Mouse (Mus musculus) kidney, postnatal 10 days (tissue): ENCODE data around the gene Hoxd9.

Source experiments
- DNase-seq: peaks from one replicate; pipeline ENCODE4 v3.0.0; 2021; ENCODE audit warnings: mixed read lengths

Hoxd9 gene

DNA sequence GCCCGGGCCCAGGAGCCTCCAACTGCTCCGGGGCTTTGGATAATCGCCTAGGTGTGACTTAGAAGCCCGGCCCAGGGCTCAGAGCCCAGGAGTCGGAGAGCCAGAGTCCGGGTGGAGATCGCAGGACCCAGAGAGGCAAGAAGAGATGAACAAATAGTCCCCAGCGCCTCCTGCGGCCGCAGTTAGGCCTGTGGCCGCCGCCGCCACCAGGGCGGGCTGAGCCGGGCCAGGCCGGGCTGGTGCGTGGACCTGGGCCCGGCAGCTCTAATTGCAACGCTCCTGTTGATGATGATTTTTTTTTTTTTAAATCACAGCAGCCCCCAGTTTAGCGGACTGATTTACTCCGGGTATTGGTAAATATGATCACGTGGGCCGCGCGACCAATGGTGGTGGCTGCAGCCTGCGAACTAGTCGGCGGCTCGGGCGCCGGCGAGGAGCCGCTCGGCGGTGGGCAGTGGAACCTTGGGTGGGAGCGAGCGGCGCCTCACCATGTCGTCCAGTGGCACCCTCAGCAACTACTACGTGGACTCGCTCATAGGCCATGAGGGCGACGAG, at the start of gene Hoxd9:
Gene Hoxd9 (plus strand): TSS at position 161 of the 555 bp plus-strand sequence.
- DNase-seq, result peak; percentile 88

DNA sequence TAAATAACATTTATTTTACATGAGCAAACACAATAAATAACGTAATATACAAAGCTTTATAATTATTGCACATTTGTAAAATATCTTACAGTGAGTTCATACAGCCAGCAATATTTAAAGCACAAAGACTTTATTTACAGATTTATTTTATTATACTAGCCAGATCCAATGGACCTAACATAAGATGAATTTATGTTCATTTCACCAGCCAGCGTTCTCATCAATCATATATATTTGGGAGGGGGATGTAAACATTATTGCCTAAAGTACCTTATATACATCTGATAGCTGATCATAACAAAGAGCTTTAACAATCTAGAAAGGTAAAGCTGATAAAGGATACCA, 44.6 kb upstream of the Hoxd9 start:
- no peak for DNase-seq

DNA sequence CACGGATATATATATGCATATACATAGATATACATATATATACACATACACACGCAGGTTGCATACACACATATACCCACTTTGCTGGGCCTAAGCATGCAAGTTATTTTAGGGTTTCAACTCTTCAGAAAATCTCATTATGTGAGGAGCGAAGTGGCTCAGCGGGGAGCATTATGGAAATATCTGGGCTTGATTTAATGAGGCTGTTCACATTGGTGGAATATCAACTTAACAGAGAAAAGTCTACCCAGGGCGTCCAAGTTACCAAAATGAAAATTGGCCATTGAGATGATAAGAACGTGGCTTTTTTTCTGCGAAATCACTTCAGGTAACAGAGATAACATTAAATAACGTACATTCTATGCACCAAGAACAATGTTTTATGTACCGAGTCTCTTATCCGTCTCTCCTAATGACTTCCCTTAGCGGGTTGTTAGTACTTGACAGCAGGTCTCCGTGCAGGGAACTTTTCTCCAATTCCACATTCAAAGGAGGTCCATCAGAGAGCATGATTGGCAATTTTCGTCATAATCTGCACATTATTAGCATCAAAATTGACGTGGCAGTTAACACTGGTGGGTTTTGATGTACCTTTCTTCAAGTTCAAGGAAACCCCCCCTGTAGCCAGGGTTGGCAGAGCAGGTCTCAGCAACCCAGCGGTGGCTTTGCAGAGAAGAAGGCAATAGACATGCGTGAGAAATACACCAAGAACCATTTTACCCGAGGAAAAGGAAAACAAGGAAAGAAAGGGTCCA, 43.6 kb upstream of the Hoxd9 start:
- no peak for DNase-seq

DNA sequence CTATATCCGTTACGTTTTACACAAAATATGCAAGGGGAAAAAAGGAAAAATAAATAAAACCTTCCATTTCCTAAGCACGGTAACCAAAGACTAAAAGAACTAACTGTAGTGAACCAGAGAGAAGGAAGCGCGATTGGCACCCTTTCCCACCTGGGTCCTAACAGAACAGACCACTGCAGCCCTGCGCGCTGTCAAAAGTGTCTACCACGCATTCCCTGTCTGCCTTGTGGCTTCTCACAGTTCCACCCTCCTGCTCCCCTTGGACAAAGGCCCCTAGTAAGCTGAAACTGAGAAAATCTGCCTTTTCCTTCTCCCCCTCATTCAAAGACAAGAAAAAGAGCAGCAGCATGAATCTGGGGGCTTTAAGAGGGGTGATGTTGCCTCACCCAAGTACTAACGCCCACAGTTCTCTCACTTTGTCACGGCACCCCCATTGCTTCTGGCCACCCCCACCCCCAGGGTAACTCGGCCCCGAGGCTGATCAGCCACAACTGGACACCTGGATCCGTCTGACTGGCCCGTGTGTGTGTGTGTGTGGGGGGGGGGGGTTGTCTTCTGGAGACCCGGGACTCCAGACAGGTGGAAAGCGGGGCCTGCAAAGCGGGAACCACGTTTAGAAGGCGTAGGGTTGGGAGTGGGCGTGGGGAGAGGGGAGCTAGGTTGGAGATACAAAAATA, 42.6 kb upstream of the Hoxd9 start:
- no peak for DNase-seq

DNA sequence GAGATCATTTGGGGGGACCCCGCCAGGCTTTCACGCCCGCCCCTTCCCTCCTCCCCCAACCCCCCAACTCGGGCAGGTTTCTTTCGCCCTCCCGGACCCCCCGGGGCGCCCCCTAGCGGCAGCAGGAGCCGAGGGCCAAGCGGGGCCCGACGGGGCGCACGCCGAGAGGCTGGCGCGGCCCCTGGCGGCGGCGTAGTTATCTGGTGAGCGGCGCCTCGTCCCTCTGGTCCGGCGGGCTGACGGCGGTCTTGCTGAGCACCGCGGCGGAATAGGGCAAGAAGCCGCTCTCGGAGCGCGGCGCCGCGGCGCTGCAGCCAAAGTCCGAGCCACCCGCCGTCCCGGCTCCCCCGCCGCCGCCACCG, 42.1 kb upstream of the Hoxd9 start:
- peak; percentile 79 for DNase-seq

DNA sequence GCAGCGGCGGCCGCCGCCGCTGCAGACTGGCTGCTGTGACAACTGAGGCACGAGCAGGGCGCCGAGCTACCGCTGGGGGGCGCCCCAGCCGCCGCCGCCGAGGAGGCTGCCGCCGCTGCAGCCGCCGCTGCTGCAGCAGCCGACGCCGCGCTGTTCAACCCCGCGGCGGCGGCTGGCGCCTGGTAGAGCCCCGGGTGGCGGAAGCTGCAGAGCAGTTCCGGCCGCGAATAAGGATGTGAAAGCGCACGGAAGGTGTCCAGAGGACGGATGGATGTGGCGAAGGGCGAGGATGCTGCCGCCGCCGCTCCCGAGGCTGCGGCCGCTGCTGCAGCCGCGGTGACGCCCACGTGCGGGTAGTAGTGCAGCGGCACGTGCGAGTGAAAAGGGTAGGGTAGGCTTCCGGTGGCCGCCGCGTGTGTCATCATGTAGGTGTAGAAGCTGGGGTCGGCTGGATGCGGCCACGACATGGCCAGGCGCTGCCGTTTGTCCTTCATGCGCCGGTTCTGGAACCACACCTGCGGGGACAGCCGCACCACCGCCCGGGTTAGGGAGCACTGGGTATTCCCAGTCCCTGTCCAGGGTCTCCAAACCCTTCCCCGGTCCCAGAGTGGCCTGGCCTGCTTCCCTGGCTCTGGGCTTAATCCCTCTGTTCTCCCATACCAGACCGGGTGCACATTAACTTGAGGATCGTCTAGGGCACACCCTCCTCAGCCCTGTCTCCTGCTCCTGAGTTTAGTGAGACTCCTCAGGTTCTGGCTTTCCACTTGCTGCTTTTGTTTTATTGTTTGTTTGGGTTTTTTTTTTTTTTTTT, 41.5 kb upstream of the Hoxd9 start:
- DNase-seq, result peak; percentile 32

DNA sequence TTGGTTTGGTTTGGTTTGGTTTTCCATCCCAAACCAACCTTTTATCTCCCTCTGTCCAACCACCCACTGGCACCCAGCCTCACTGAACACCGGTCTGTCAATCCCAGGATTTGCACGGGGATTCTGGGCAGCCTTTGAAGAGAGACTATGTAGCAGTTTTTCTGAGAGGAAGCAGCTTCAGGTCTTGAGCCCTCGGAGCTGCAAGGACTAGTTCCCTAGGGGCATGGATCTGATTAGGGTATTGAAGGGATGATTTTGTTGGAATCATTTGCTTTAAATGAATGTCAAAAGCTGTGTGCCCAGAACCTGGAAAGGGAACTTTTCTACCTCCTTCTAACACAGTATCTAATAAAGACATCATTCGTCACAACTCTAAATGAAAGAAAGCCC, 40.9 kb upstream of the Hoxd9 start:
- no peak for DNase-seq

DNA sequence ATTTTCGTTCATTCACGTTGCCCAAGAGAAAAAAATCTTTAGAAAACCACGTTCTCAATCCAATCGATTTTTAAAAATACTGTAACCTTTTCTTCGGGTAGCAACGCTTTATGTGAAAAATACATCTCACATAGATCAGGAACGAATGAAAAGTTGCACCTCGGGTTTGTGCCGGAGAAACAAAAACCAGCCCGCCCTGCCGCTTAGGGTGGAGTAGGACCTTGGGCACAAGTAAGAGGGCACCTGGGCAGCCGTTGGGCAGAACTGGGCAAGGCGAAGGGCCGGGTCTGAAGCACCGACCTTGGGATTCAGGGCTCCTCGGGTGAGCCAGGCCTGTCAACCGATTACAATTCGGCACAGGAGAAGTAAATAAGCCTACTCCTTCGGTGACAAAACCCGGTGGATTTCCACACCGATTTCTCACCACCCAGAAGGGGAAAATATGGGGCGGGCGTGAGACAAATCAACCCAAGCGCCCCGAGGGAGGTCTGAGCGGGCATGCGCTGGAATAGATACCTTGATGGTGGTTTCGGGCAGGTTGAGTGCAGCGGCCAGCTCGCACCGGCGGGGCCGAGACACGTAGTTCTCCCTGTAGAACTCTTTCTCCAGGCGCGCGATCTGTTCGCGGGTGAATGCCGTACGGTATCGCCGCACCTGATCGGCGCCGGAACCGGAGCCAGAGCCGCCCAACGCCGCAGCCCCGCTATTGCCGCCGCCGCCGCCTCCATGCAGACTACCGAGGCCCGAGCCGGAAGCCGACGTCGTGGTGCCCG, 40.1 kb upstream of the Hoxd9 start:
- peak; percentile 34 for DNase-seq

DNA sequence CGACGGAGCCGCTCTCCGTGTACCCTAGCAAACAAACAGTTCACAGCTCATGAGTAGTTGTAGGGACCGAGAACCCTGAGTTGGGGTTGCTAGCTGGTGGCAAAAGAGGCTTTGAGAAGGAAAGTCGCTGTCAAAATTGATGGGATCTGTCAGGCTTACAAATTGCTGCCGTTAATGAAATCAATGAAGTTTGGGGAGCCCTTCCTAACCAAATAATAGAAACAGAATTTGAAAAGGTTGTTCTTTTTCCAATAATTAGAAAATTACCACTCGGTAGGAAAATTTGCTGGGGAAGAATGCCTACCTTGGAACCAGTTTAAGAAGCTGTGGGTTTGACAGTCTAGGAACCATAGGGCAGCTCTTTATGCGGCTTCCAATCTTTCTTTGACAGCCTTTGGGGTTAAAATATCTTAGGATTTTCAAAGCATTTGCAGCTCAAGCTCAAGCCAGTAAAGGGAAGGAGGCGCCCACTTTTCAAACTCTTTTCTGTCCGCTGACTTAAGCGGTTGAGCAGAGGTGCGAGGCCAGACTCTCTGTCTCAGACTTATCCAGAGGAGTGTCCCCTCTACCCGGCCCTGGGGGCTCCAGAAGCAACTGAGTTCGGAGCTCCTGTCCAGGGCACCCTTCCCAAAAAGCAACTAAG, 39.4 kb upstream of the Hoxd9 start:
- no peak for DNase-seq

DNA sequence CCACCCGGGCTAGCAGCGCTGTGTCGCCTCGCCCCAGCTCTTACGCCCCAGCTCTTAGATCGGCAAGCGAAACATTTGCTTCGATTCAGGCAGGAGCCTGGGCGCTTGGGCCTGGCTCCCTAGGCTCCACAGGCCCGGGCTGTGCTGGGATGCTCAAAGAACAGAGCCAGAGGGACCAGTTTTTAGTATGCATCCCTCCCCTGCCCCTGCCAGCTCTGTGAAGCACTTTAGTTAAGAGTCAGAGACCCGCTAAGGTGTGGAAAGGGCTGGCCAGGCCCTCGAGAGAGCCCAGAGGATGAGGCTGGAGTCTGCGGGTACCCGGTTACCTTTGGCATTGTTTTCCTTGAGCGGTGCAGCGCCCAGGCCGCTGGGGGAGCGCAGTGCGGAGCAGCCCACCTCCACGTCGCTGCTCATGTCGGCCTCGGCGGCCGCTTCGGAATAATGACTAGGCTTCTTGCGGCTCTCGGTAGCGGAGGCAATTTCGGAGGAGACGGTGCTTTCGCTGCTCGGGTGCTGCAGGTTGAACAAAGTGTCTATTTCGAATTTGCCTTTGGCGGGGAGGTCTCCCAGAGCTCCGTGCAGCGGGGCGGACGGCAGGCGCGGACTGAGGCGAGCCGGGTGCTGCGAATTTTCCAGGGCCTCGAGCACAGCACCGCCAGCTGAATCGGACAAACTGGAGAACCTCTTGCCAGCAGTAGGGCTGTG, 38.7 kb upstream of the Hoxd9 start:
- peak; percentile 33 for DNase-seq

DNA sequence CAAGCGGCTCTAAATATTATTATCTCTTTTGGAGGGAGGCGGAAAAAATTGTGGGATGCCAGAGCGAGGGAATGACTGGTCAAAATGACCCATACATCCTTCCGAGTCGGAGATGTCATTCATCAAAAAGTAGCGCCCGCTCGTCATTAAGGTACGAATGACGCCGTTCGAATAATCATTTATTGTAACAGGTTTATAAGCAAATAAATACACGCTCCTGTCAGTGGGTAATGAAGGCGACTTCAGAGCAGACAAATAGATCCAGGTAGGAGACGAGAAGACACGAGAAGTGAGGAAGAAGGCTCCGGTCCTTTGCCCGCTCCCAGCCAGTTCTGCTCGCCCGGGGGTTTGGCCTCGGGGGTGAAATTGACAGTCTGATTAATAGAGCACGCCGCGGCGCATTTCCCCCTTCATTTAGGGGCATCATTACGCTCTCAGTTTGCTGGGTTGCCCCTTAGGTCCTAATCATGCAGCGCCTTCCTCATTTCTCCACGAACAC, 38.0 kb upstream of the Hoxd9 start, which contains the start of gene Evx2:
Gene Evx2 (minus strand): TSS at position 51 of the 499 bp plus-strand sequence.
- no peak for DNase-seq

DNA sequence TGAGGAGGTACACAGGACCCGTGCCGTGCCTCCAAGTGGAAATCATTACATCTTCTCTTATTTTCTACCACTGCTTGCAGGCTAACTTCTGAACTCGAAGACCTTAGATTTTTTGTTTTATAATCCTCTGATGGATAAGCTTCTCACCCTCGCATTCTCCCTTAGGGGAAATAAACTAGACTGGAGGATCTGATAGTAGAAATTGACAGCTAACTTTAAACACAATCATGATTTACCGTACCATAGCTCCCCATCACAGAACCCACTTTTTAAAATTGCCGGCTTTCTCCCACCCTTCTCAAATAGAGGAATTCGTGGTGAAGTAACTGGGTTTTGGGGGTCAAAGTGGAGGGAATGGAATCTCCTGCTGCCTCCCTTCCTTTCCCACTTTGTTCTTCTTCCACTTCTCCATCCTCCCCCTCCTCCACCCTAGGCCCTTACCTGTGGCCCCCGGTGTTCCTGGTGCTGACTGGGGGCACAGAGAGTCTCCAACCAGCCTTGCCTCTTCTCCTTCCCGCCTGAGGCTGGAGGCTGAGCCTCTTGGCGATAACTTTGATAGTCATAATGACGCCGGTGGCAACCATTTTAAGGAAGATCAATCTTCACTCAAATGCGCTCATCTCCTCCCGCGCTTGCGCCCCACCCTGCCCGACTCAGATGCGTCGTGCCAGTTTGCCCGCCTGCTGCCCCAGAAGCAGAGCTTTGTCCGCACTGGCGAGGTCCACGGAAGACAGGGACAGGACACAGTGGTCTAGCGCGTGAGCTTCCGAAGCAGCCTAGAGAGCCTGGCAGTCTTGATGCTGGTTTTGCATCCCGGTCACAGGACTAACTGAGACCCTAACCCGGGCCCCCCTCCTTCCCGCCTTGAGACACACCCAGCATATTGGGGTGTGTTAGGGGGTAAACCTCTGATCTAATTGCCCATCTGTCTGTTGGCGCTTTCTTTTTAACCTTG, 36.8 kb upstream of the Hoxd9 start:
- DNase-seq, result peak; percentile 13

DNA sequence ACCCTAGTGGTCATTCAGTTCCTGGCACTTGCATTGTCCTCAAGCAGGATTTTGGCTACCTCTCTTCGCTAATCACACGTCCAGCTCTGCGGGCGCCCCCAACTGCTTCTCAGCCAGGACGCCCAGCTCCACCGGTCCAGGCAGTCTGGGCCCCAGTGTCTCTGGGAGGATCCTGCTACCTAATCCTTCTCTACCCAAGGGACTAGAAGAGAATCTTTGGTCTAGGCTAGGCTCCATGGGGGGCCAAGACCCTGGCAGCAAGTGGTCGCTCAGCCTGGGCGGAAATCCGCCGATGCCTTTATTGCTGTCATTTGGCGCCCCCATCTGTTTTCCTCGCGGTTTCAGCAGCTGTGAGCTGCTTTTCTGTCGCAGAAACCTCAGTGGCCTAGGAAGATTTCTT, 35.8 kb upstream of the Hoxd9 start:
- peak; percentile 79 for DNase-seq

DNA sequence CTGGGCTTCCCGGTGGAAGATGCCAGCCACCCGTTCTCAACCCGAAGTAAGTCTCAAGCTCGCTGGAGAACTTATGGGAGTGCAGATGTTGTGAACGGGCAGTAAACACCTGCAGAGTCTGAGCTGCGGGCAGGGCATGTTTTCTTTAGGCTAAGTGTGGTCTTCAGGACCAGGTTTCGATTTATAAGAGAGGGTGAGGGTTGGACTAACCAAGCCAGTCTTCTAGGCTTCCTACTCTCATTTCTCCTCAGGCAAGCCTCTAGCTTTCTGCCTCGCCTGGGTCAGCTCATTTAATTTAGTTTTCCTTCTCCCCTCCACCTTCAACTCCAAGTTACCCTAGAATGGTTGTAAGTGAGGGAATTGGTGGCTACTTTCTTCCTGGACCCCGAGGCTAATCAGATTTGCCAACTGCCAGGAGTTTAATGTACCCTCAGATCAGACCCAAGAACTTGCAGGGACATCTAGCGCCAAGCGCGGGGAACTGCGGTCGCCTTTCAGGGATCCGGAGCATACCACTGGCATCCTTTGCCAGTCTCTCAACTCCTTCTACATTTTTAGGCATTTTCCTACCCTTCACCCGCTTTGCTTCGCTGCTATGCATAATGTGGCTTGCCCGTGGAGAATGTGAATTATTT, 34.1 kb upstream of the Hoxd9 start:
- peak; percentile 79 for DNase-seq

DNA sequence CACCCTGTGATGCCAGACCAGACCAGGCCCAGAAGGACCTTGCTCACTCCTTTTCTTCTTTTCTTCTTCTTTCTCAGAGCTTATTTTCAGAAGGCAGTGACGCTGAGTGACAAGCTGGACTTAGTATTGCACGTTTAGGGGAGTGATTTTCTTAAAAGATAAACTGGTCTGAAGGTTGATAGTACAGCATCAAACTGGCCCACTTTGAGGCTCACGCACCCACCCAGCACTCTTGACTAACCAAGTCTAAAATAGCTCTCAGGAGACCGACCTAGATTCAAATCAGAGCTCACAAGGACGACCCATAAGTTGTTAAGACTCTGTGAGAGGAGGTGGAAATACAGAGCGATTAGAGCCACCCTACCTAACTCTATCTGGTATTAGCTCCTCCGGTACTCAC, 31.1 kb upstream of the Hoxd9 start:
- DNase-seq, result no peak

DNA sequence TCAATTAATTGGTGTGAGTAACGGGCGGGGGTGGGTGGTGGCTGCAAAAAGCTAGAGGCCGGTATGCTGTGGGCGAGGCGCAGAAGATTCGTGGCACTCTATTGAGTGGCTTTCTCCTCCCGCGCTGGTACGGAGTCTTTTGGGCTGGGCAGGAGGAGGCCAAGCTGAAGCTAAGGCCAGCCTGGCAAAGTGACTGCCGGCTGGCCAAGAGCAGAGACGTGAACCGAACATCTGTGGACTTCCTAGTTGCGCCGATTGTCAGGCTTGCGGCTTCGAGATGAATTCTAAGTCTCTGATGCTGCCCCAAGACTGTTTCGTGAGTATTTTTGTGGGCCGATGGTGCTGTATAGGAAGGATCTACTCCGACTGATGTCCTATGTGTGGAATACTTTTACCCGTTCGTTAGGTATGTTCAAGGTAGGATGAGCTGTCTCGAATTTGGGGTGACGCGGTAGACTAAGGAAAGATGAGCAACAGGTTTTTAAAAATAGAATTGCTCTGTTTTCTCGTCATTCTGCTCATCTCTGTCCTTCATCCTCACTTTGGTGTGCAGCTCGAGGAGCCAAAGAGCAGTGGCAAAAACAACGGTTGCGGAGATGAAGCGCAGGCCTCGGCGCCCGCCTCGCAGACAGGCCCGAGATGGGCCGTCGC, 30.2 kb upstream of the Hoxd9 start:
- DNase-seq, result peak; percentile 26

DNA sequence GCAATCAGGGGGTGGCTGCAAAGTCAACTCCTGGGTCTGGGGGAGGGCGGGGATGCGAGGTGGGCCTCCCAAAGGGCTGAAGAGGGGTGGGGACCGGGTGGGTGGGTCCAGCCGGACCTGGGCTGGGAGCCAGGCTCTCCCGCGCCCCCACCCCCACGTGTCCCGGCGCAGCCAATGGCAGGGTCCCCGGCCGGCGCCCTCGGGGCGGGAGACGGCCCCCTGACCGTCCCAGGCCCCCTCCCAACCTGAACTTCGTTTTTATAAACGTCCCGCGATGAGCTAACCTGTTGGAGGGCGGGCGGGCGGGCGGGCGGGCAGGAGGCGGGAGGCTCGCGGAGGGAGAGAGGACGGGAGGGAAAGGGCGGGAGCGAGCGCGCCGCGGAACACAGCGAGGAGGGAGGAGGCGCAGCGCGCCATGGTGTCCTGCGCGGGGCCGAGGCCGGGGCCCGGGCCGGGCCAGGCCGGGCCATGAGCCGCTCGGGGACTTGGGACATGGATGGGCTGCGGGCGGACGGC, 29.6 kb upstream of the Hoxd9 start, which contains the start of gene Hoxd13:
Gene Hoxd13 (plus strand): TSS at position 469 of the 516 bp plus-strand sequence.
- no peak for DNase-seq

DNA sequence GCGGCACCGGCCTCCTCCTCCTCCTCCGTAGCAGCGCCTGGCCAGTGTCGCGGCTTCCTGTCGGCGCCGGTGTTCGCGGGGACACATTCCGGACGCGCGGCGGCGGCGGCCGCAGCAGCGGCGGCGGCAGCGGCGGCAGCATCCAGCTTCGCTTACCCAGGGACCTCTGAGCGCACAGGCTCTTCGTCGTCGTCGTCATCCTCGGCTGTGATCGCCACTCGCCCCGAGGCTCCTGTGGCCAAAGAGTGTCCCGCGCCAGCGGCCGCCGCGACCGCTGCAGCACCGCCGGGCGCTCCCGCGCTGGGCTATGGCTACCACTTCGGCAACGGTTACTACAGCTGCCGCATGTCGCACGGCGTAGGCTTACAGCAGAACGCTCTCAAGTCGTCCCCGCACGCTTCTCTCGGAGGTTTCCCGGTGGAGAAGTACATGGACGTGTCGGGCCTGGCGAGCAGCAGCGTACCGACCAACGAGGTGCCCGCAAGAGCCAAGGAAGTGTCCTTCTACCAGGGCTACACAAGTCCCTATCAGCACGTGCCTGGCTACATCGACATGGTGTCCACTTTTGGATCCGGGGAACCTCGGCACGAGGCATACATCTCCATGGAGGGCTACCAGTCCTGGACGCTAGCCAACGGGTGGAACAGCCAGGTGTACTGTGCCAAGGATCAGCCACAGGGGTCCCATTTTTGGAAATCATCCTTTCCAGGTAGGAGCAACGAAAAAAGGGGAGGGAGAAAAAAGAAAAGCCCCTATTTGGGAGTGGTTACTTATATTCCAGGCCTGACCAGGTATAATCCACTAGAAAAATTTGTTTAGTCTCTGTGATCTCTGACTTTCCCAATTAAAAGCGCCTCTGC, 28.9 kb upstream of the Hoxd9 start:
- DNase-seq, result peak; percentile 42
